Mouse (Mus musculus): Measurements from ENCODE around the gene Txn1. TPM values are rescaled to one million over a fixed set of nuclear protein-coding genes. Genes with fewer than 3 reads are reported as not detected.

Gene Txn1
- total and polyA plus RNA-seq, 2 experiments from 2014 or later = 92.1 to 340 TPM

DNA sequence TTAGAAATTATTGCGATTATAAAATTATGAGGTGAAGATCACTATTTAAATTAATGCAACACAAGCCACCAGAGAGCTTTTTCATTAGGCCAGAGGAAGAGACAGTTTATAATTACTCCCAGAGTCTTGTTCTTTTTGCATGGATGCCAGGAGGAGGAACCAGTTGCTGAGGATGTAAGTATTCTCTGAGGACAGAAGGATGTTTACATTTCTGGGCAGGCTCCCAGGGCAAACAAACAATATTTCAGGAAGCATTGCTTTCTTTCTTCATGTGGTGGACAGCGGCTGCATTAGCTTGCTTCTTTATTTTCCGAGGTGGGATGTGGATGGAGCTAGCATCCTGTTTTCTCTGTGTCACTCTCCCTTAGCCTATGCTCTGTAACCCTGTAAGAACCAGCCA, 11.0 kb upstream of the Txn1 start:
- DNase-seq (no peak), ATAC-seq (no peak)
- WGBS = 78% methylated on average over 3 of the region's 3 CpGs

DNA sequence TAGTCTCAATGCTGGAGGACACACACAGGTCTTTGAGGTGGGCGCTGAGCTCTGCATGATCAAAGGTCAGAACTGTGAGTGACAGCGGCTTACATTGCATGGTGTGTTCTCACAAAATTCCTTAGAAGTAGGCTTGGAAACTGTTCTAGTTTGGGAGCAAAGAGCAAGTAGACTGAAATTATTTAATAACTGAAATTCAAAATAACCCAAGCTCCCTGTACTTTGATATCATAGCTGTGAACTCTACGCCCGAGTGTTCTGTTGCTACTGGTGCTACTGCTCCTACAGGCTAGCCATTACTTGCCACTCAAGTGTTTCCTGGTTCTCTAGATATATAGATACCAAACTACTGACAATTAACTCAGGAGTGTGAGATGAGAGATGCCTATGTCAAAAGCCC, 9.3 kb upstream of the Txn1 start:
- WGBS = 94% methylated on average over 4 of the region's 4 CpGs
- no peak overlapping the region for H3K4me3 ChIP-seq (ENCODE audit: low read depth, low read length)
- no peaks in the 10 kb centered on the region for H3K4me1 ChIP-seq (ENCODE audit: insufficient read depth)
- no peak for TF ChIP-seq CTCF (IDR thresholded peaks at IDR 0.05; ENCODE audit: low read depth)
- no peak overlapping the region for H3K27ac ChIP-seq (ENCODE audit: low read depth, low read length)
- H3K4me2 ChIP-seq (ENCODE audit: low read depth) = no peak overlapping the region
- H3K36me3 ChIP-seq (ENCODE audit: insufficient read depth) = no peaks in the 10 kb centered on the region
- H3K27me3 ChIP-seq (ENCODE audit: insufficient read depth, low read length) = no peaks in the 10 kb centered on the region
- H3K9me3 ChIP-seq (ENCODE audit: low read length) = no peaks in the 10 kb centered on the region
- DNase-seq (no peak), ATAC-seq (no peak)
- no peak overlapping the region for H3K9ac ChIP-seq

More for the DNA sequence above, 11.0 kb upstream of the Txn1 start:
- no peak overlapping the region for H3K27ac ChIP-seq (ENCODE audit: low read depth, low read length)
- no peaks in the 10 kb centered on the region for H3K36me3 ChIP-seq (ENCODE audit: insufficient read depth)
- no peak overlapping the region for H3K9ac ChIP-seq
- H3K27me3 ChIP-seq (ENCODE audit: insufficient read depth, low read length) = no peaks in the 10 kb centered on the region
- no peak for TF ChIP-seq CTCF (IDR thresholded peaks at IDR 0.05; ENCODE audit: low read depth)
- no peak overlapping the region for H3K4me2 ChIP-seq (ENCODE audit: low read depth)
- no peaks in the 10 kb centered on the region for H3K9me3 ChIP-seq (ENCODE audit: low read length)
- no peaks in the 10 kb centered on the region for H3K4me1 ChIP-seq (ENCODE audit: insufficient read depth)
- no peak overlapping the region for H3K4me3 ChIP-seq (ENCODE audit: low read depth, low read length)

DNA sequence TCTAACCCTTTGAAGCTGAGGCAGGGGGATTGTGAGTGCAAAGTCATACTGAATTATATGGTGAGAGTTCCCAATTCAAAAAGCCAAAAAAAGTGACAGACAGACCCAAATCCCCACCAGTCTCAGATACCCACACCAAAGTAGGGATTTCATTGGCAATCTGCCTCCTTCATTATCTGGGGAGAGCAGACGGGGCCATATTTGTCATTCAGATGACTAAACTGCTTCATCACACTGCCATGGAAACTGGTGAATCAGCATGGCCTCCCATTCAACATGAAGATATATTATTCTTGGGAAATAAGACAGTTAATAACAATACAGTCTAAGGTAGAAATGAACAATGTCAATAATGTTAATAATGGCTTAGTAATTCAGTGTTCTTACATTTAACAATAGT, 7.9 kb upstream of the Txn1 start:
- Histone ChIP-seq H3K4me3 (ENCODE audit: low read depth, low read length) (no peak overlapping the region), H3K27me3 (ENCODE audit: insufficient read depth, low read length) (no peaks in the 10 kb centered on the region), H3K36me3 (ENCODE audit: insufficient read depth) (no peaks in the 10 kb centered on the region), H3K9ac (no peak overlapping the region), H3K9me3 (ENCODE audit: low read length) (no peaks in the 10 kb centered on the region), H3K4me2 (ENCODE audit: low read depth) (no peak overlapping the region), H3K4me1 (ENCODE audit: insufficient read depth) (no peaks in the 10 kb centered on the region), H3K27ac (ENCODE audit: low read depth, low read length) (no peak overlapping the region)
- 17% methylated on average over 1 of the region's 1 CpGs for WGBS
- DNase-seq = peak; percentile 11
- peak; percentile 54; the same call in 1 of the 2 replicates for ATAC-seq
- no peak for TF ChIP-seq CTCF (IDR thresholded peaks at IDR 0.05; ENCODE audit: low read depth)

DNA sequence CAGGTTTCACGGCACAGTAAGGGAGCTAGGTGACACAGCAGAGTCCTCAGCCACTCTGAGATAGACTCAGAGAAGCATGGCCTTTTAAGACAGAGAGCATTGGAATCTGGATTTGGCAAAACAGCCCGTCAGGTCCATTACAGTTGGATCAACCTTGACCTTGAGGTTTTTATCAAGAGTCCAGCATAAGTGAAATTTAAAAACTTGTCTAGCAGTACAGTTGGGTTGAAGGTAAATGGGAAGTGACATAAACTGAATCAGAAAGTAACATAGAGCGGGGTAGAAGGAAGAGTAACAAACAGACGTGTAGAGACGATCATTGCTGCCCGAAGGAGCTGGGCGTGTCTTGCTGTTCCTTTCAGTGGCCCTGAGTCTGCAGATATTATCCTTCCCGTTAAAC, 2.8 kb upstream of the Txn1 start:
- Histone ChIP-seq H3K4me3 (ENCODE audit: low read depth, low read length) (no peak overlapping the region), H3K27me3 (ENCODE audit: insufficient read depth, low read length) (no peaks in the 10 kb centered on the region), H3K27ac (ENCODE audit: low read depth, low read length) (no peak overlapping the region), H3K4me2 (ENCODE audit: low read depth) (no peak overlapping the region), H3K4me1 (ENCODE audit: insufficient read depth) (no peaks in the 10 kb centered on the region; the same call in 1 of the 2 replicates), H3K9ac (no peak overlapping the region), H3K36me3 (ENCODE audit: insufficient read depth) (no peaks in the 10 kb centered on the region), H3K9me3 (ENCODE audit: low read length) (no peaks in the 10 kb centered on the region)
- no peak for ATAC-seq
- DNase-seq = no peak
- no peak for TF ChIP-seq CTCF (IDR thresholded peaks at IDR 0.05; ENCODE audit: low read depth)
- 88% methylated on average over 8 of the region's 8 CpGs for WGBS

DNA sequence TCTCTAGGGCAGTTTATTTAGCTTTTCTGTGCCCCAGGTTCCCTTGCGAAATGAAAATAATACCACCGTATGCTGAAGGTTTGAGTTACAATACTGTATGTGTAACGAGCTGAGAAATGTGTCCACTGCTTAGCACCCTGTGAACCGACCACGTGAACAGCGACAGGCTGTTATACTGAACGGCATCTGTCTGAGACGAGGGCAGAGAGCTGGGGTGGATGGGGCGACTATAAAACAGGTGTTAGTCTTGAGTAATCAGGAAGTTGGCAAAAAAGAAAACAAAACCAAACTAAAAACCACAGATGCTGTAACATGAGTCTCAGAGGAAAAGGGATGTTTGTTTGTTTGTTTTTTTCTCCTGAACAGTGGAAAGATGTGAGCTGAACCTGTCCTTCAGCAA, 1.9 kb upstream of the Txn1 start:
- Histone ChIP-seq H3K9me3 (ENCODE audit: low read length) (no peaks in the 10 kb centered on the region), H3K4me3 (ENCODE audit: low read depth, low read length) (no peak overlapping the region), H3K9ac (no peak overlapping the region), H3K4me2 (ENCODE audit: low read depth) (no peak overlapping the region), H3K27me3 (ENCODE audit: insufficient read depth, low read length) (no peaks in the 10 kb centered on the region), H3K27ac (ENCODE audit: low read depth, low read length) (no peak overlapping the region), H3K4me1 (ENCODE audit: insufficient read depth) (no peaks in the 10 kb centered on the region; the same call in 1 of the 2 replicates), H3K36me3 (ENCODE audit: insufficient read depth) (no peaks in the 10 kb centered on the region)
- no peak for TF ChIP-seq CTCF (IDR thresholded peaks at IDR 0.05; ENCODE audit: low read depth)
- ATAC-seq (no peak), DNase-seq (no peak)
- 63% methylated on average over 9 of the region's 9 CpGs for WGBS

DNA sequence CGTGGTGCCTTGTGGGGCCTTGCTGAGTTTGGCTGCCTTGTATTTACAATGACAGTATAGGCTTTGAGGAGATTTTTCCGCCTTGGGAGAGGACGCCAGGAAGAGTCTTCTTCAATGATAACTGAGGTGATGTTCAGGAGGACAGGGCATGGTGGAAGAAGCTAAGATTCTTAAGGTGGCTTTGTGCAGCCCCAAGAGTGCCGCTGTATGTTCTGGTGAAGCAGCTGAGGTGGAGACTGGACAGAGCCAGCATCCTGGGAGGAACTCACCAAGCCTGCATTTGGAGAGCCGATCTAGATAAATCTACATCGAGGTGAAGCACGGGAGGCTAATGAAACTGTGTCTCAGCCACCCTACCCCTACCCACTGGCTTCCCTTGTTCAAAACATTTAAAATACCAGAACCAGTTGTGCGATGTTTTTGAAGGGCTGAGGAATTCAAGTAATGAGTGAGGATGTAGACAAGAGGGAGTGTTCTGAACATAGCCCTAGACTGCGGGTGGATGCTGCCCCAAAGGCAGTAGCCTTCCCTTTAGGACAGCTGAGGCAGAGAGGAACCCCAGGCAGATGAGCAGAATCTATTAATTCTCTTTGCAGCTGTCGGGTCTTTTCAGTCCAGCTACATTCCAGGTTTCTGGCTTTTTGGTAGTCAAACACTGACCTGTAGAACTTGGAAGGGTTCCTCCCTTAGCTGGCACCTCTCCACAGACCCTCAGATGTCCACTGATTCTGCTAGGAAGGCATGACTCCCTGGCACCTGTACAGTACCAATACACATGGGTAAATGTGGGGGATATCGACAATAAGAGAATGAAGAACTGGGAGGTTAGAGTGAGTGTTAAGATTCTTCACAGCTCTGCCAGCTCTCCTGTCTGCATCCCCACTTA, 1.2 kb upstream of the Txn1 start:
- Histone ChIP-seq H3K4me3 (ENCODE audit: low read depth, low read length) (peak overlapping the region; percentile 76; the same call in 1 of the 2 replicates), H3K27ac (ENCODE audit: low read depth, low read length) (0 out of 2 replicates have a peak overlapping the region, but pooled peaks have one; percentile 86), H3K4me2 (ENCODE audit: low read depth) (peak overlapping the region; percentile 81), H3K36me3 (ENCODE audit: insufficient read depth) (no peaks in the 10 kb centered on the region), H3K27me3 (ENCODE audit: insufficient read depth, low read length) (no peaks in the 10 kb centered on the region), H3K9me3 (ENCODE audit: low read length) (no peaks in the 10 kb centered on the region), H3K4me1 (ENCODE audit: insufficient read depth) (no peaks in the 10 kb centered on the region; the same call in 1 of the 2 replicates), H3K9ac (no peak overlapping the region)
- no peak for TF ChIP-seq CTCF (IDR thresholded peaks at IDR 0.05; ENCODE audit: low read depth)
- 51% methylated on average over 11 of the region's 11 CpGs for WGBS
- DNase-seq (no peak), ATAC-seq (no peak)

DNA sequence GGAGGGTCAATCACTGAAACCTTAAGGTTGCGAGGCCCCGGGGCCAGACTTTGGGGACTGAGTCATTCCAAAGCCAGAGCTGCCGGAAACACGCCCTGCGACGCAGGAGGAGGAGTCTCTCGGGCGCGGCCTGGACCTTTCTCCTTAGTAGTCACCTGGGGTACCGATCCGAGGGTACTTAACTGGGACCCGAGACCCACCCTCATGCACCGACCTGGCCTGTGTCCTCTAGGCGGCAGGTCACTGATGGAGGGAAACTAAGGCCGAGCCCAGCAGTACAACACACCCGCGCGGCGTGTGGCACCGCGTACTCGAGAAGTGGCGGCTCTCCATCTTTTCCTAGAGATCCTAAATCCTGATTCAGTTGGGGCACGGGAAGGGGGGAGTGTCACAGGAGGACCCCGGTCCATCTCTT, 660 bp downstream of the Txn1 start:
- WGBS = 2% methylated on average over 25 of the region's 25 CpGs
- peak; percentile 28; the same call in 1 of the 2 replicates for TF ChIP-seq CTCF (IDR thresholded peaks at IDR 0.05; ENCODE audit: low read depth)
- Histone ChIP-seq H3K9ac (peak overlapping the region; percentile 73), H3K36me3 (ENCODE audit: insufficient read depth) (peaks cover 8% of the 10 kb centered on the region), H3K9me3 (ENCODE audit: low read length) (no peaks in the 10 kb centered on the region), H3K4me3 (ENCODE audit: low read depth, low read length) (peak overlapping the region; percentile 76), H3K4me1 (ENCODE audit: insufficient read depth) (no peaks in the 10 kb centered on the region; the same call in 1 of the 2 replicates), H3K4me2 (ENCODE audit: low read depth) (peak overlapping the region; percentile 81), H3K27ac (ENCODE audit: low read depth, low read length) (peak overlapping the region; percentile 86), H3K27me3 (ENCODE audit: insufficient read depth, low read length) (no peaks in the 10 kb centered on the region)
- DNase-seq = no peak
- peak; percentile 28 for ATAC-seq
